23 mouse cellular contexts compared by ENCODE assay signal in genomic region chr9:47251160-47251559, GRCm38 (mm10).
DNase-seq lines count a peak whose midpoint lies in the region; ATAC-seq and TF ChIP-seq lines count a peak whose summit lies in the region.
"Had no signal": no experiment of that assay in that cellular context is flagged by ENCODE, and none has a peak within 500 bp of the region (broad histone marks: within the 10 kb centered on the region; RNA-seq: fewer than 3 reads in every experiment).

No protein-coding gene starts in this region.

- H3K36me3 ChIP-seq in heart, postnatal 0 days (replicated peaks; ENCODE audit: control insufficient read depth, insufficient read depth, low read length), result no peaks in the 10 kb centered on the region
- no peaks in the 10 kb centered on the region for H3K36me3 ChIP-seq in liver, embryonic 14.5 days (replicated peaks; ENCODE audit: control insufficient read depth, insufficient read depth, low read depth)
- no peaks in the 10 kb centered on the region for H3K36me3 ChIP-seq in liver, embryonic 11.5 days (ENCODE audit: control insufficient read depth, insufficient read depth, low read length)
- no peaks in the 10 kb centered on the region for H3K36me3 ChIP-seq in E14TG2a.4 (ENCODE audit: insufficient read depth, low read length)
- H3K36me3 ChIP-seq: heart, embryonic 13.5 days; hindbrain, embryonic 10.5 days; liver, embryonic 15.5 days; midbrain, embryonic 15.5 days had no signal

- no peak overlapping the region for H3K4me3 ChIP-seq in heart, postnatal 0 days (ENCODE audit: low read depth, low read length)
- H3K4me3 ChIP-seq in liver, embryonic 14.5 days (ENCODE audit: insufficient read depth in 1 of 2, low read depth in 2 of 2, low read length in 2 of 2), result no peak overlapping the region
- H3K4me3 ChIP-seq in liver, embryonic 11.5 days (ENCODE audit: low read depth, low read length), result no peak overlapping the region
- H3K4me3 ChIP-seq in E14TG2a.4 (replicated peaks; ENCODE audit: low read length), result no peak overlapping the region
- H3K4me3 ChIP-seq: forebrain, embryonic 13.5 days; heart, embryonic 13.5 days; hindbrain, embryonic 10.5 days; liver, embryonic 15.5 days; midbrain, embryonic 15.5 days had no signal

- no peak for ATAC-seq in heart, postnatal 0 days (ENCODE audit: insufficient read depth, low read depth)
- no peak for ATAC-seq in liver, embryonic 14.5 days (ENCODE audit: insufficient read depth)
- no peak for ATAC-seq in liver, embryonic 11.5 days (replicated peaks; ENCODE audit: low FRiP score)
- ATAC-seq: forebrain, embryonic 13.5 days; hindbrain, embryonic 16.5 days; intestine, embryonic 16.5 days; midbrain, embryonic 15.5 days had no signal

- TF ChIP-seq EP300 in heart, postnatal 0 days (IDR thresholded peaks at IDR 0.05; ENCODE audit: low read depth), result no peak
- no peak for TF ChIP-seq EP300 in liver, embryonic 14.5 days (IDR thresholded peaks at IDR 0.05; ENCODE audit: low read depth)

- H3K27ac ChIP-seq in heart, postnatal 0 days (ENCODE audit: low read depth), result no peak overlapping the region
- H3K27ac ChIP-seq in liver, embryonic 14.5 days, result no peak overlapping the region
- no peak overlapping the region for H3K27ac ChIP-seq in liver, embryonic 11.5 days (ENCODE audit: low read depth, low read length)
- H3K27ac ChIP-seq: forebrain, embryonic 13.5 days; heart, embryonic 13.5 days; hindbrain, embryonic 10.5 days; liver, embryonic 15.5 days; midbrain, embryonic 15.5 days had no signal

- 0 out of 2 replicates have a peak, but pooled peaks have one; percentile 9 for TF ChIP-seq CTCF in heart, postnatal 0 days (IDR thresholded peaks at IDR 0.05; ENCODE audit: low read depth)
- TF ChIP-seq CTCF in liver, embryonic 14.5 days (IDR thresholded peaks at IDR 0.05; ENCODE audit: low read depth), result peak; percentile 23
- peak; percentile 67 for TF ChIP-seq CTCF in E14TG2a.4 (conservative IDR thresholded peaks at IDR 0.05; ENCODE audit: low read length)

- H3K27me3 ChIP-seq in heart, postnatal 0 days (ENCODE audit: control insufficient read depth, insufficient read depth, low read length), result no peaks in the 10 kb centered on the region
- no peaks in the 10 kb centered on the region for H3K27me3 ChIP-seq in liver, embryonic 14.5 days (ENCODE audit: control insufficient read depth, insufficient read depth, low read length)
- no peaks in the 10 kb centered on the region for H3K27me3 ChIP-seq in liver, embryonic 11.5 days (replicated peaks; ENCODE audit: control insufficient read depth, insufficient read depth, low read length)
- H3K27me3 ChIP-seq in E14TG2a.4 (ENCODE audit: insufficient read depth, low read length), result no peaks in the 10 kb centered on the region
- H3K27me3 ChIP-seq: forebrain, embryonic 13.5 days; liver, embryonic 15.5 days; midbrain, embryonic 15.5 days had no signal

- 98% methylated on average over 2 of the region's 2 CpGs for WGBS in heart, postnatal 0 days
- 66% methylated on average over 2 of the region's 2 CpGs for WGBS in liver, embryonic 14.5 days (ENCODE audit: insufficient replicate concordance)
- 86% methylated on average over 2 of the region's 2 CpGs for WGBS in liver, embryonic 11.5 days

- no peak overlapping the region for H3K9ac ChIP-seq in heart, postnatal 0 days (replicated peaks; ENCODE audit: low read depth, low read length)
- H3K9ac ChIP-seq in liver, embryonic 14.5 days (replicated peaks), result no peak overlapping the region
- H3K9ac ChIP-seq in liver, embryonic 11.5 days (ENCODE audit: low read depth, low read length), result no peak overlapping the region
- H3K9ac ChIP-seq: forebrain, embryonic 13.5 days; heart, embryonic 13.5 days; liver, embryonic 15.5 days; midbrain, embryonic 15.5 days had no signal

- H3K9me3 ChIP-seq in heart, postnatal 0 days (replicated peaks; ENCODE audit: control insufficient read depth, low read length), result no peaks in the 10 kb centered on the region; the same call in 1 of the 2 replicates
- no peaks in the 10 kb centered on the region for H3K9me3 ChIP-seq in liver, embryonic 14.5 days (ENCODE audit: control insufficient read depth, low read length)
- no peaks in the 10 kb centered on the region for H3K9me3 ChIP-seq in liver, embryonic 11.5 days (ENCODE audit: control insufficient read depth, low read length)
- H3K9me3 ChIP-seq in E14TG2a.4 (ENCODE audit: low read length), result peaks cover 11% of the 10 kb centered on the region; the same call in 1 of the 2 replicates
- H3K9me3 ChIP-seq: liver, embryonic 15.5 days; midbrain, embryonic 15.5 days had no signal

- no peak overlapping the region for H3K4me2 ChIP-seq in heart, postnatal 0 days (ENCODE audit: low read depth, low read length)
- no peak overlapping the region for H3K4me2 ChIP-seq in liver, embryonic 14.5 days (ENCODE audit: low read depth)
- H3K4me2 ChIP-seq in liver, embryonic 11.5 days, result no peak overlapping the region
- H3K4me2 ChIP-seq: forebrain, embryonic 13.5 days; heart, embryonic 13.5 days; liver, embryonic 15.5 days; midbrain, embryonic 15.5 days had no signal

- no peaks in the 10 kb centered on the region for H3K4me1 ChIP-seq in heart, postnatal 0 days (ENCODE audit: control insufficient read depth, insufficient read depth)
- H3K4me1 ChIP-seq in liver, embryonic 14.5 days (replicated peaks; ENCODE audit: control insufficient read depth in 2 of 2, insufficient read depth in 2 of 2, low read length in 1 of 2), result no peaks in the 10 kb centered on the region
- H3K4me1 ChIP-seq in liver, embryonic 11.5 days (replicated peaks; ENCODE audit: control insufficient read depth, insufficient read depth, low read length), result no peaks in the 10 kb centered on the region
- peaks cover 2% of the 10 kb centered on the region; the same call in 1 of the 2 replicates for H3K4me1 ChIP-seq in E14TG2a.4 (replicated peaks; ENCODE audit: low read depth, low read length)
- H3K4me1 ChIP-seq: forebrain, embryonic 13.5 days; heart, embryonic 13.5 days; liver, embryonic 15.5 days; midbrain, embryonic 15.5 days had no signal

- no peak for DNase-seq in heart, postnatal 0 days (ENCODE audit: low spot score)
- no peak for DNase-seq in heart, adult 11 months
- no peak for DNase-seq in liver, embryonic 14.5 days (ENCODE audit: low read depth in 3 of 3, low spot score in 3 of 3)
- no peak for DNase-seq in liver, embryonic 11.5 days (ENCODE audit: low spot score)
- peak; percentile 58 for DNase-seq in ZHBTc4 (ENCODE audit: low read depth, low spot score)
- DNase-seq in frontal cortex, postnatal 10 days (ENCODE audit: low spot score in 2 of 2), result no peak
- DNase-seq: adrenal gland, adult 8-10 months; cerebellum, adult 2 months; cerebellum, postnatal 25 days; heart, postnatal 14 days; kidney, adult 9 months; kidney, postnatal 25 days; left cerebral cortex, postnatal 4 days; right cerebral cortex, postnatal 25 days; thymus, postnatal 4 days had no signal

Comparison
In these comparisons a context has a peak if more than half of its experiments do, and no peak if none do; other contexts are left out.
1. CTCF ChIP-seq: peak in every context shown above with its lines; median percentile 67 in E14TG2a.4; 23 in liver, embryonic 14.5 days; 9 in heart, postnatal 0 days.